Mouse (Mus musculus): ENCODE results near the gene Ttll8.

Ttll8 gene

DNA sequence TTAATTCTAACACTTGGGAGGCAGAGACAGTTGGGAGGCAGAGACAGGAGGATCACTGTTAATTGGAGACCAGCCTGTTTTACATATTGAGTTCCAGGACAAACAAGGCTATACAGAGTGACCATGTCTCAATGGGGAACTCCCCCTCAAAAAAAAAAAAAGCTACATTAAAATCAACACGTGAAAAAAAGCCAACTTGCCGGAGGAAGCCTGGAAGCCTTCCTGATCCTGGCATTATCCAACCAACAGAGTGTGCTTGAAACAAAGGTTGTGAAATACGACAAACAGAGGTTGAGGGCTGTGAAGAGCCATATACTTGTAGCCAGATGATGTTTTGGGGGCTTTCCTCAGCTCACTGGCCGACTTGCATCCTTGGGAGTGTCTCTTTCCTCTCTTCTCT, 71.4 kb downstream of the Ttll8 start:
- DNase-seq (ENCODE audit: low spot score in 2 of 2), result no peak

GRCm38 (mm10) chr15:88881253-88882044, 72.8 kb downstream of the Ttll8 start:
- no peak for DNase-seq (ENCODE audit: low spot score in 2 of 2)

DNA sequence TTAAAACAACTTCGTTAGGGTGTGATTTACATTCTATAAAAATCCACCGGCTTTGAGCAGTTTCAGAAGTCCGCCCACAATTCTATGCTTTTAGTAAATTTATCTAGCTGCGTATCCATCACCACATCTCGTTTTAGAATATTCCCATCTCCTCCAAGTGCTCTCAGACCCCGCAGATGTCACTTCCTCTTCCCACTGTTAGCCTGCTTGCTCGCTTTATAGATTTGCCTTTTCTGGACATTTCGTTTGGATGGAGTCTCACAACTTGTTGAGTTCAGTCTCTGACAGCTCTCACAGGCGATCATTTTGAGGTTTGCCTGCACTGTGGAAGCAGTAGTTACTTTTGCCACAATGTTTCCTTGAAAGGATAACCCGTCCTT, 77.2 kb downstream of the Ttll8 start:
- DNase-seq (ENCODE audit: low spot score in 2 of 2), result no peak

- DNase-seq (ENCODE audit: low spot score in 2 of 2), result peak; percentile 69 to 88
These were observed 77.8 kb downstream of the Ttll8 start for GRCm38 (mm10) chr15:88876155-88877020.

- DNase-seq (ENCODE audit: low spot score in 2 of 2), result no peak
These were observed 78.6 kb downstream of the Ttll8 start for GRCm38 (mm10) chr15:88875625-88876081.

DNA sequence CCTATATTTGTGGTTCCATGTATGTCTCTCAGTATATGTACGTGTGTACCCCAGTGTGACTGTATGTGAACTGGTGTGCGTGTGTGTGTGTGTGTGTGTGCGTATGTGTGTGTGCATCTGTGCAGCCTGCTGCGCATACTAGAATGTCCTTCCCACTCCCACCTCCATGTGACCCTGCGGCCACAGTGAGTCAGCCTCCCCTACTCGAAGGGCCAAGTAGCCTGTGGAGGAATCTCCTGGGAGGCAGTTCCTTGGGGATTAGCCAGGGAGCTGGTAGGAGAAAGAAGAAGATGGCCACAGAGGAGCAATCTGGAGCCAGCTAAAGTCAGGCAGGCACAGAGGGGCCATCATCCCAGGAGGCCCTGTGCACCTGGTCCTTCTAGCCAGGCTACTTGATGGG, 79.7 kb downstream of the Ttll8 start:
- no peak for DNase-seq (ENCODE audit: low spot score in 2 of 2)

GRCm38 (mm10) chr15:88874061-88874460, 80.2 kb downstream of the Ttll8 start:
- DNase-seq (ENCODE audit: low spot score in 2 of 2), result no peak

DNA sequence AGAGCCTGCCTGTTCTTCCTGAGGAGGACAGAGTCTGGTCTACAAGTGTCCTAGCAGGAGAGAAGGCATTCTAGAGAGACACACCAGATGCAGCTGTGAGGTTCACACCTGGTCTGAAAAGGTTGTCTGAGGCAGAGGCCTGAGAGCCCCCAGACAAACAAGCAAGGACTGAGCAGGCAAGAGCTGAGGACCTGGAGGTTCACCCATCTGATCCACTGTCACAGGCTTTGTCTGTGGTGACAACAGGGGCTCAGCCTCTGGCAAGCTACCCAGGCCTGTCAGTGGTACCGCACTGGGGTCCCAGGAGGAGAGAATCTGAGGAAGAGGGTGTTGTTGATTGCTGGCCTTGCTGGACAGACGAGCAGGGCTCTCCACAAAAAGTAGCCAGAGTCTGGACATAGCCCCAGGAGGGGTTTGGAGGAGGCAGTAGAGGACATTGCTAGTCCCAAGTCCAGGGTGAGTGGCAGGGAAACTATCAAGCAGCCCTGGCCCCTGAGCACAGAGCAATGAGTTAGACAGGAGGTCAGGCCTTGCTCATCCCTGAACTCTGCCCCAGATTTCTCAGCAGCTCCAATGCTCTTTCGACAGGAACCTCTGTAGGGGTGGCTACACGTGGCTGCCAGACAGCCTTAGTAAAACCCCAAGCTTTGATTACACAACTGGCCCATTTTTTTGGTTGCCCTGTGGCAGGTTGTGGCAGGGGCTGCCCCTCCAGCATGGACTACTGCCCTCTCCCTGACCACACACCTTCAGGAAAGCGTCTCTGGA, 83.6 kb downstream of the Ttll8 start:
- DNase-seq (ENCODE audit: low spot score in 2 of 2), result no peak

- no peak for DNase-seq (ENCODE audit: low spot score in 2 of 2)
These were observed 86.0 kb downstream of the Ttll8 start for GRCm38 (mm10) chr15:88868024-88868742.

GRCm38 (mm10) chr15:88867368-88868023, 86.7 kb downstream of the Ttll8 start:
- DNase-seq (ENCODE audit: low spot score in 2 of 2), result no peak

DNA sequence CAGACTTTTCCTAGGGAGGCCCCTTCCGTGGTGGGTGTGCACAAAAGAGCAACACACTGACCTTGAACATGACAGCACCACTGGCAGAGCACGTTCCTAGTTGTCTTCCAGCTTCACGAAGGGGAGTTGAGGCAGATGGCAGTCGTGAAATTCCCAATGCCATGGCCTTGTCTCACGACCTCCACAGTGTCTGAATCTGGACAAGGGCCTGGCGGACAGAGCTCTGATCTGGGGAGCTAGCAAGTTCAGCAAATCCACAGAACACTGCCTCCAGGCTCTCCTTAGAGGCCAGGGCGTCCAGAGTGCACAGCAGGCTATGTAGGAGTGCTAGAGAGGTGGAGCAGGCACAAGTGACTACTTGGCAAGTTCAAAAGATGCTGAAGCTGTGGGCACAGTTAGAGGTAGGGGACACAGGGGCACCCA, 87.3 kb downstream of the Ttll8 start:
- DNase-seq (ENCODE audit: low spot score in 2 of 2), result no peak

GRCm38 (mm10) chr15:88865888-88866695, 88.1 kb downstream of the Ttll8 start:
- no peak for DNase-seq (ENCODE audit: low spot score in 2 of 2)

DNA sequence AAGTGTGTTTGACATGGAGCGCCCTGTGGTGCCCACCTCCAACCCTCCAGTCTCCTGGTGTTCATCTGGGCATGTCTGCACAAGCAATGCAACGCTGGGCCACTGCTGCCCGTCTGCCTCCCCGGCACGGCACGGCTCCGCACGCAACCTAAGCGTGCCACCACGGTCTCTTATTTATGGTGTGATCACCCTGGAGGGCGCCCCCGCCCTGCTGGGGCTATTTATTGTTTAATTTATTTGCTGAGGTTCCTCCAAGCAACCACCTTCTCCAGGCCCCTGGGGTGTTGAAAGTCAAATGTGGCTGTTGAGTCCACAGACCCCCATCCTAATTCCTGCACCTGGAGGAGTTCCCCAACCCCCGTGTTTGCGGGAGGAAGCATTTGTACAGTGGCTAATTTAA, 89.2 kb downstream of the Ttll8 start:
- DNase-seq (ENCODE audit: low spot score in 2 of 2), result no peak

DNA sequence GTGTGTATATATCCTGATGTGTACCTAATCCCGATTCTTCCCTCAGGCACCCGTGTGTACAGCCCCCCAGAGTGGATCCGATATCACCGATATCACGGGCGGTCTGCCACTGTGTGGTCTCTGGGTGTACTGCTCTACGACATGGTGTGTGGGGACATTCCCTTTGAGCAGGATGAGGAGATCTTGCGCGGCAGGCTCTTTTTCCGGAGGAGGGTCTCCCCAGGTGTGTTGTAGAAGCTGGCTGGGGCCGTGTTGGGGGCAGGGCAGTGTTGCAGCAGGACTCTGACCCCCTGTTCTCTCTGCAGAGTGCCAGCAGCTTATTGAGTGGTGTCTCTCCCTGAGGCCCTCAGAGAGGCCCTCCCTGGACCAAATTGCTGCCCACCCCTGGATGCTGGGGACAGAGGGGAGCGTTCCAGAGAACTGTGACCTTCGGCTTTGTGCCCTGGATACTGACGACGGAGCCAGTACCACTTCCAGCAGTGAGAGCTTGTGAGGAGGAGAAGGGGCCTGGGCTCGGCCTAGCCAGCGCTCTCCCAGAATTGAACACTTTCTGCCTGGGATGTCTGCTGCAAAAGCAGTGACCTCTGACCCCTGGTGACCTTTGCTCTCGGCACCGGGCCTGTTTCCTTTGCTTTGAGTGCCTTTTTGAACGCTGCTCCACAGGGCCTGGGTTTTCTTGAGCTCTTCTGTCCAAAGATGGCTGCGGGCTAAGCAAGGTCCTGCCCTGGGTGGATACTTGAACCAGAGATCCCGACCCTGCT, 89.8 kb downstream of the Ttll8 start:
- no peak for DNase-seq (ENCODE audit: low spot score in 2 of 2)

DNA sequence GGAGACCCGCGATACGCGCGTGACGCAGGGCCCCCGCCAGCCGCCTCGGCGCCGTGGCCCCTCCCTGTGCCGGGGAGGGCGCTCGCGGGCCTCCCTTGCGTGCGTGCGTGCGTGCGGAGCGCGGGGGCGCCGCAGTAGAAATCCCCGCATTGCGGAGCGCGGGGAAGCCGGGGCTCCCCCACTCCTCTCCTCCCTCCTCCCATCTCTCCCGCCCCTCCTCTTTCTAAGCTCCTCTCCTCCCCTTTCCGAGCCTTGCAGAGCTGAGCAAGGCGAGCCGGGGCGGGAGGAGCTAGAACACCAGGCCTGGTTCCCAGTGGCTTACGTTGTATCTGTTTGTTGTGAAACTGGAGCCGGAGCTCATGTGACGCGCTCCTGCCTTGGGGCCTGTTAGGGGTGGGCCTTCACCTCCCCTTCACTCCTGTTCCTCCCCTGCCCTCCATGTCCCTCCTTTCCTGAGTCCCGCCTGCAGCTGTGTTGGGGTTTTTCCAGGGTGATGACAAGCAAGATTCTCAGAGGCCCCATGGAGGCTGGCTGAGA, 90.5 kb downstream of the Ttll8 start:
- DNase-seq (ENCODE audit: low spot score in 2 of 2), result peak; percentile 42 to 68

- peak; percentile 54 to 56 for DNase-seq (ENCODE audit: low spot score in 2 of 2)
These were observed 91.1 kb downstream of the Ttll8 start for GRCm38 (mm10) chr15:88862881-88863694.

DNA sequence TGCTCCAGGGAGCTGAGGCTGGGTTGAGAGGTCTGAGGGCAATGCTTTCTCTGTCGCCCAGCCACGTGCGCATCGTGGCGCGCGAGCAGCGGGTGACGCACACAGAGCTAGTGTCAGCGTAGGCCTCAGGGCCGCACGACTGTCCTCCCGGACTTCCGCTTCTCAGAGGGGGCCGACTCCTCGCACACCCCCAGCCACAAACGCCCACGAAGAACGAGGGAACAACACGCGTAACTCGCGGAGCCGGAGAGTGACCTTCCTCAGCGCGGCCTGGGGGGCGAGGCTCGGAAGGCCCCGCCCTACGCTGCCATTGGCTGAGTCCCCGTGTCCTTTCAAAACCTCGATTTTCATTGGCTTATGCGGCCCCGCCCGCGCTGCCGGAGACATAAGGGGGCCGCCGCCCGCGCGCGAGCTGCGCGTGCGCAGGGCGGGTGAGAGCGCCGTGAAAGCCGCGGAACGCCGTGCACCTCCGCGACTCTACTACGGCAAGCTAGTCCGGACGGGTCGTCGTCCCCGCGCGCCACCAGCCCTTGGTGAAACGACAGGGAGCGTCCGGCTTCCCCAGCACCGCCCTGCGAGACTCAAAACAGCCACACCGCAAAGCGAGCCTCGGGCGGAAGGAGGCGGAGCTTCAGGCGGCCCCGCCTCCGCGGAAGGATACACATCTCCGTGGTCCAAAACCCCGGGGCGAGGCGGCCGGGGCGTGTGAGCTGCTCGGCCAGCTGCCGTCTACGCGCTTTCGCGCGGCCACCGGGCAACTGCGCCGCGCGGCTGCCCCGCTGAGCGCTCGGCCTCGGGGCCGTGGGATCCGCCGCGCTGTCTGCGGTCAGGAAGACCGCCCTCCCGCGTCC, 92.2 kb downstream of the Ttll8 start, which contains the start of gene Pim3:
Gene Pim3, plus strand, starts transcription at position 415 of the 851 bp plus-strand sequence.
- peak; percentile 92 for DNase-seq (ENCODE audit: low spot score in 2 of 2)
